Mouse (Mus musculus): ENCODE results near the gene Grik4. TPM values are rescaled to one million over a fixed set of nuclear protein-coding genes. Genes with fewer than 3 reads are reported as not detected.

Gene Grik4
- polyA plus RNA-seq, 1 experiment from 2014 or later = 4.4 TPM

DNA sequence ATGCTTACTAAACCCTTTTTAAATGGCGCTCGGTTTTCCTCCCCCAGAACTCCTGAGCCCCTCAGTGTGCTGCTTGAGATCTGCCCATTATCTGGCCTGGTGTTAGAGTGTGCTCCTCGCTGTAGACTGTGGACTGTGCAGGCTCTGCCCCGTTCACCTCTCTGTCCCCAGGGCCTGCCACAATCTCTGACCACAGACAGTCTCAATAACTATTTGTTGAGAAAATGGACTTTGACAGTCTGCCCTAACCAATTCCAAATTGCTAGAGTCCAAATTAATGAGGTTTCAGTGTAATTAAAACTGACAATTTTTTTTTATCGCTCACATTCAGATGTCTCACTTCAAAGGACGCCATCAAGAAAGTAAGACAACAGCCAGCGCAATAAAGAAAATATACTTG lies 220.2 kb downstream of the Grik4 start:
- Histone ChIP-seq H3K9me3 (no peaks in the 10 kb centered on the region), H3K27ac (replicated peaks) (no peak overlapping the region), H3K4me2 (replicated peaks) (no peak overlapping the region), H3K4me3 (no peak overlapping the region), H3K4me1 (peaks cover 7% of the 10 kb centered on the region), H3K27me3 (no peaks in the 10 kb centered on the region), H3K36me3 (no peaks in the 10 kb centered on the region), H3K9ac (replicated peaks) (no peak overlapping the region)
- no peak for ATAC-seq (replicated peaks)
- WGBS = 48% methylated on average over 7 of the region's 7 CpGs

- Histone ChIP-seq H3K9ac (replicated peaks) (no peak overlapping the region), H3K4me2 (replicated peaks) (no peak overlapping the region), H3K4me1 (no peaks in the 10 kb centered on the region), H3K36me3 (no peaks in the 10 kb centered on the region), H3K9me3 (no peaks in the 10 kb centered on the region), H3K4me3 (no peak overlapping the region), H3K27me3 (no peaks in the 10 kb centered on the region), H3K27ac (replicated peaks) (no peak overlapping the region)
- ATAC-seq (replicated peaks) = no peak
- 27% methylated on average over 4 of the region's 4 CpGs for WGBS
Observed at GRCm38 (mm10) chr9:42722501-42722900, 221.8 kb downstream of the Grik4 start.

DNA sequence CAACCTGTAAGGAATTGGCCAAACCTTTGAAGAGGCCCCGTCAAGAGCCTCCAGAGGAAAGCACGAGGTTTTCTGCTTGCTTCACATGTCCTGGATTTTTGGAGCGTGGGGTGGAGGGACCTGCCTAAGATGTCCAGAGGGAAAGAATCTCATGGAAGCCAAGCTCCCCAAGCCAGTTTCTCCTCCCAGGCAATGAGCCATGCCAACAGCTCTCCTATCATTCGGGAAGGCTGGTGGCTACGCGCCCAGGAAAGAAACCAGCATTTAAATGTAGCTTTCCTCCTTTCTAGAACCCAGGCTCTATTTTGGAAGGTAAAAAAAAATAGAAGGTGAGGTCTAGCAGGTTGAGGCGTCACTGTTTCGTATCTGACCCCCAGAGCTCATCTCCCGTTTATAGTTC lies 222.6 kb downstream of the Grik4 start:
- Histone ChIP-seq H3K9ac (replicated peaks) (no peak overlapping the region), H3K9me3 (no peaks in the 10 kb centered on the region), H3K36me3 (no peaks in the 10 kb centered on the region), H3K27ac (replicated peaks) (no peak overlapping the region), H3K4me2 (replicated peaks) (no peak overlapping the region), H3K4me1 (no peaks in the 10 kb centered on the region), H3K27me3 (no peaks in the 10 kb centered on the region), H3K4me3 (no peak overlapping the region)
- ATAC-seq (replicated peaks) = no peak
- 84% methylated on average over 9 of the region's 9 CpGs for WGBS

GRCm38 (mm10) chr9:42721146-42721545 lies 223.1 kb downstream of the Grik4 start:
- no peak for ATAC-seq (replicated peaks)
- no peaks in the 10 kb centered on the region for H3K27me3 ChIP-seq
- H3K9me3 ChIP-seq = no peaks in the 10 kb centered on the region
- no peak overlapping the region for H3K27ac ChIP-seq (replicated peaks)
- no peaks in the 10 kb centered on the region for H3K4me1 ChIP-seq
- no peak overlapping the region for H3K4me3 ChIP-seq
- no peak overlapping the region for H3K4me2 ChIP-seq (replicated peaks)
- WGBS = 79% methylated on average over 4 of the region's 4 CpGs
- H3K9ac ChIP-seq (replicated peaks) = no peak overlapping the region
- no peaks in the 10 kb centered on the region for H3K36me3 ChIP-seq

- H3K36me3 ChIP-seq = no peaks in the 10 kb centered on the region
- H3K4me3 ChIP-seq = no peak overlapping the region
- H3K4me1 ChIP-seq = peaks cover 2% of the 10 kb centered on the region; the same call in 1 of the 2 replicates
- H3K27ac ChIP-seq (replicated peaks) = no peak overlapping the region
- ATAC-seq (replicated peaks) = no peak
- no peak overlapping the region for H3K4me2 ChIP-seq (replicated peaks)
- no peaks in the 10 kb centered on the region for H3K9me3 ChIP-seq
- WGBS = 91% methylated on average over 8 of the region's 8 CpGs
- no peaks in the 10 kb centered on the region for H3K27me3 ChIP-seq
- H3K9ac ChIP-seq (replicated peaks) = no peak overlapping the region
Observed at GRCm38 (mm10) chr9:42713912-42714311, 230.4 kb downstream of the Grik4 start.

DNA sequence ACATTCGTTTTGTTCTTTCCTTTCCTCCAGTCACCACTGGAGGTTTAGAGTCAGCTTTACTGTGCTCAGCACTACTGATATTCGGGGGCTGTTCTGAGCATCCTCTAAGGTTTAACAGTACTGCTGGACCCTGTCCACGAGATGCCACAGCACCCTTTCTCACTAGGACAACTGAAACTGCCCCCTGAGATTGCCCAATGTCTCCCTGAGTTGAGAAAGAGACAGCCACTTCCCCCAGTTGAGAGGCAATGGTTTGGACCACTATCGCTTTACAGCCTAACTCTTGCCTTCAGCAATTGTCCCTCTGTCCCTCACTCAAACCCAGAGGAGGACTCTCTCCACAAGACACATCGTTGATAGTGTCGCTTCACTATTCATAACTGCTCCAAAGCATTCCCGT lies 238.4 kb downstream of the Grik4 start:
- Histone ChIP-seq H3K27ac (replicated peaks) (no peak overlapping the region), H3K27me3 (no peaks in the 10 kb centered on the region), H3K4me1 (peaks cover 2% of the 10 kb centered on the region; the same call in 1 of the 2 replicates), H3K9ac (replicated peaks) (no peak overlapping the region), H3K36me3 (no peaks in the 10 kb centered on the region), H3K4me3 (no peak overlapping the region), H3K9me3 (no peaks in the 10 kb centered on the region), H3K4me2 (replicated peaks) (no peak overlapping the region)
- ATAC-seq (replicated peaks) = no peak
- WGBS = 78% methylated on average over 7 of the region's 7 CpGs

GRCm38 (mm10) chr9:42703191-42703854 lies 241.0 kb downstream of the Grik4 start:
- Histone ChIP-seq H3K9me3 (no peaks in the 10 kb centered on the region), H3K36me3 (no peaks in the 10 kb centered on the region), H3K9ac (replicated peaks) (no peak overlapping the region), H3K27ac (replicated peaks) (no peak overlapping the region), H3K4me1 (no peaks in the 10 kb centered on the region), H3K4me3 (no peak overlapping the region), H3K27me3 (no peaks in the 10 kb centered on the region), H3K4me2 (replicated peaks) (no peak overlapping the region)
- ATAC-seq (replicated peaks) = no peak
- WGBS = 31% methylated on average over 8 of the region's 8 CpGs

DNA sequence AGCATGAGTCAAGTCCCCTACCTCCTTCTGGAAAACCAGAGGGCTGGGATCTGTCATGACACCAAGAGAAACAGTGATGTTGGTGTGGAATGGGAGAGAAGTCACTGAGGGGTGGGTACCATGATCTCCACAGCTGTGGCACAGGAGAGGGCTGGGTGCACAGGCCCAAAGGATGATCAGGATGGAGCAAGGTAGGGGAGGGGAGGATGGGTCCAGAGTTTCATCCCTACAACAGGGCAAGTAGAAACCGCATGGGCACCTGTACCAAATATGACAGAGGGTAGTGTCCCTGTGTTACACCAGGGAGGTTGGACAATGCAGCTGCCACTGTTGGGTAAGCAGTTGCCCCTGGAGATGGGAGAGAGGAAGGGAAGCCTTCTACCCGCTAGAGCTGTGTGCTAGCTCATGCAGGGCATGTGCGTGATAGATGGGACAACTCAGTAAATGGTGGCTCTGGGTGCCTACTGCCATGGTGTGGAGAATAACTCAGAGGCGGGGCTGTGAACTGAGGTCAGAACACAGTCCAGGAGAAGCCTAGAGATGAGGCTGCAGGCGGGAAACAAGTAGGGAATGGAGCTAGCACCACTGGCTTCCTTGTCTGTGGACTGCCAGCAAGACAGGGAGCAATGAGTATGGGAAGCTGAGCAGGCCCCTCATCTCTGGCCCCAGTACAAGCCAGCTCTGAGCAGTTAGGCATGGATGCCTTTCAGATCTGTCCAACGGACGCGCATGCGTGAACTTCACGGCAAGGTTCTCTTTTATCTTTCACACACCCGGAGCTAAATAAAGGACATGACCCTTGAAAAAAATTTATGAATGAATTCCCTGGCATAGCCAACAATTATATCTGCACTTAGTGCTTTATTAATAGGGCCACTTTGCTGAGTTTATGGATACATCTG lies 241.8 kb downstream of the Grik4 start:
- WGBS = 82% methylated on average over 11 of the region's 11 CpGs
- H3K4me3 ChIP-seq = no peak overlapping the region

GRCm38 (mm10) chr9:42701729-42702128 lies 242.6 kb downstream of the Grik4 start:
- Histone ChIP-seq H3K4me3 (no peak overlapping the region), H3K4me2 (replicated peaks) (no peak overlapping the region), H3K9me3 (no peaks in the 10 kb centered on the region), H3K27ac (replicated peaks) (no peak overlapping the region), H3K9ac (replicated peaks) (no peak overlapping the region), H3K36me3 (no peaks in the 10 kb centered on the region), H3K4me1 (no peaks in the 10 kb centered on the region), H3K27me3 (no peaks in the 10 kb centered on the region)
- WGBS = 88% methylated on average over 5 of the region's 5 CpGs
- no peak for ATAC-seq (replicated peaks)

More for the DNA sequence above, 241.8 kb downstream of the Grik4 start:
- Histone ChIP-seq H3K36me3 (no peaks in the 10 kb centered on the region), H3K4me1 (no peaks in the 10 kb centered on the region), H3K9ac (replicated peaks) (no peak overlapping the region), H3K4me2 (replicated peaks) (no peak overlapping the region), H3K9me3 (no peaks in the 10 kb centered on the region), H3K27me3 (no peaks in the 10 kb centered on the region), H3K27ac (replicated peaks) (no peak overlapping the region)
- no peak for ATAC-seq (replicated peaks)

DNA sequence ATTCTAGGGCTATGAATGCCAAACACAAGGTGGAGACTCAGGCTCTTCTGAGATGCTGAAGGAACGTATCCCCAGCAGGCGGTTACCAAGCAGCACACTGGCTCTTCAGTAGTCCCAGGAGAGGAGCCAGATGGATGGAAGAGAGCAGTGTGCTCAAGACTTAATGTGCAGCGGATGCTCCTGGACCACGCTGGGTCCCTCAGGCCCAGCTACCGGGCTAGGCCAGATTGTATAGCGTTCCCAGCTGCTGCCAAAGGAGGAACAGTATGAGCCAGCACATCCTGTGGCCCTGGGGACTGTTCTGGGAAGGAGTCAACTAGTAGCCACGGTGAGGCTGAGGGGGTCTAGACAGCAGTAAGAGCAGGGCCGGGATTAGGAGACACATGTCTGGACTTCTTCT lies 251.3 kb downstream of the Grik4 start:
- Histone ChIP-seq H3K27me3 (no peaks in the 10 kb centered on the region), H3K9me3 (no peaks in the 10 kb centered on the region), H3K4me2 (replicated peaks) (no peak overlapping the region), H3K4me1 (no peaks in the 10 kb centered on the region), H3K4me3 (no peak overlapping the region), H3K27ac (replicated peaks) (no peak overlapping the region), H3K36me3 (no peaks in the 10 kb centered on the region), H3K9ac (replicated peaks) (no peak overlapping the region)
- 80% methylated on average over 8 of the region's 8 CpGs for WGBS
- ATAC-seq (replicated peaks) = no peak

DNA sequence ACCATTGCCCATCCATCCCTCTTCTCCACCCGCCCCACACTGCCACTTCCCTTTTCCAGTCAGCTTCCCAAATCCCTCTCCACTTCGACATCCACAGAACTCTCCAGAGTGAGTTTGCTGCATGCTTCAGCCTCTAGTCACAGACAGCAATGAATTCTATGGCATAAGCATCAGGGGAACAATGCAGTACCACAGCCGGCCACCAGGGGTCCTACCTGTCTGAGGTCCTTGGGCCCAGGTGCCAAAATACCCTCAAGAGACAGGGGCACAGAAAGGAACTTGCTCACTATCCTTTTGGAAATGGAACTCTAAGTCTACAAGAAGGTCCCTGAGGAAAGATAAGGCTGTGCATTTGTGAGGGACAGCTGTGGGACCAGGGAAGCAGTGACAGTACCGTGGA lies 256.1 kb downstream of the Grik4 start:
- Histone ChIP-seq H3K4me3 (no peak overlapping the region), H3K27me3 (no peaks in the 10 kb centered on the region), H3K27ac (replicated peaks) (no peak overlapping the region), H3K9me3 (no peaks in the 10 kb centered on the region), H3K4me1 (no peaks in the 10 kb centered on the region), H3K9ac (replicated peaks) (no peak overlapping the region), H3K4me2 (replicated peaks) (no peak overlapping the region), H3K36me3 (no peaks in the 10 kb centered on the region)
- 32% methylated on average over 4 of the region's 4 CpGs for WGBS
- no peak for ATAC-seq (replicated peaks)

DNA sequence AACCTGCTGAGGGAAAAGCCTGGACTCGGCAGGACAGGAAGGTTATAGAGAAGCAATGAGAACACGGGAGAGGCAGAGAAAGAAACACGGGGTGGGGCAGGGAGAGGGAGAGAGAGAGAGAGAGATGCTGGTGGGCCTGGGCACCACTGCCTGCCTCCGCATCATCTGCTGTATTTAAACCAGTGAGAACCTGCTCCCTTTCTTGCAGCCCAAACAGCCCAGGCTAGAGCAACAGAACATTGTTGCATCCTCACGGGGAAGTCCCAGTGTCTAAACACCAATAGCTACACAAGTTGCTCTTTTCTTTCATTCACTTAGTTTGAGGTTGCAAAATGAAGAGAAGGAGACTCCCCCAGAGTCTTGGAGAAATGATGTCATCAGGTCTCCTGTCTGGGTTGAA lies 258.2 kb downstream of the Grik4 start:
- no peak overlapping the region for H3K9ac ChIP-seq (replicated peaks)
- H3K36me3 ChIP-seq = no peaks in the 10 kb centered on the region
- no peak overlapping the region for H3K4me3 ChIP-seq
- H3K27ac ChIP-seq (replicated peaks) = no peak overlapping the region
- H3K4me2 ChIP-seq (replicated peaks) = no peak overlapping the region
- no peaks in the 10 kb centered on the region for H3K27me3 ChIP-seq
- 83% methylated on average over 5 of the region's 5 CpGs for WGBS
- H3K4me1 ChIP-seq = no peaks in the 10 kb centered on the region
- ATAC-seq (replicated peaks) = no peak
- no peaks in the 10 kb centered on the region for H3K9me3 ChIP-seq
